Mouse (Mus musculus) C2C12 (cell line): Measurements from ENCODE around the gene Zfp39.

ENCODE experiments used
- CTCF ChIP-seq: IDR thresholded peaks from one replicate; pipeline ENCODE4 v1.5.1; 2011; ENCODE audit not compliant: control insufficient read depth, insufficient read depth, insufficient read length
- MAX ChIP-seq: IDR thresholded peaks from one replicate; pipeline ENCODE4 v1.6.1; 2011; ENCODE audit warnings: mild to moderate bottlenecking, control low read depth
- MYOD1 ChIP-seq: IDR thresholded peaks from one replicate; pipeline ENCODE4 v1.6.1; 2011; ENCODE audit warnings: low read depth; ENCODE audit not compliant: control insufficient read depth, insufficient read length
- MYOG ChIP-seq: IDR thresholded peaks from one replicate; pipeline ENCODE4 v1.6.1; 2011; ENCODE audit not compliant: control insufficient read depth, insufficient read length; ENCODE audit errors: extremely low read depth

GRCm38 (mm10) chr11:58917745-58918366 is 13.8 kb upstream of the Zfp39 start, which contains the start of gene Btnl10:
- TF ChIP-seq CTCF = no peak
- no peak for TF ChIP-seq MYOG
- no peak for TF ChIP-seq MYOD1
- no peak for TF ChIP-seq MAX
